Mouse (Mus musculus) forebrain, postnatal 0 days (tissue): Measurements from ENCODE around the gene H1fx. TPM values are rescaled to one million over a fixed set of nuclear protein-coding genes. Genes with fewer than 3 reads are reported as not detected.
A peak's percentile ranks its signal among the peaks of the same experiment; 100 is the strongest.

Experiments
- ATAC-seq: fragments of 200-750 bp; cut with Nextera tagmentation; 2 replicates; pipeline ENCODE4 v1.8.0; 2017; ENCODE audit warnings: mild to moderate bottlenecking, moderate library complexity
- DNase-seq: peaks from one replicate; pipeline ENCODE4 v3.0.0-alpha.2; 2015
- H3K27ac ChIP-seq: fragments of 300-500 bp; sonication (generic); 2 replicates; pipeline ENCODE4 v1.5.1; 2014; ENCODE audit warnings: low read depth, mild to moderate bottlenecking, antibody characterized with exemption, low read length, moderate library complexity, mixed read lengths
- H3K27me3 ChIP-seq: fragments of 300-500 bp; sonication (generic); 2 replicates; pipeline ENCODE4 v1.6.1; 2014; ENCODE audit warnings: mild to moderate bottlenecking, low read length, mixed read lengths; ENCODE audit not compliant: insufficient read depth
- H3K36me3 ChIP-seq: fragments of 300-500 bp; sonication (generic); 2 replicates; pipeline ENCODE4 v1.6.1; 2014; ENCODE audit warnings: mild to moderate bottlenecking, moderate library complexity; ENCODE audit not compliant: insufficient read depth
- H3K4me1 ChIP-seq: fragments of 300-500 bp; sonication (generic); 2 replicates; pipeline ENCODE4 v1.6.1; 2014; ENCODE audit warnings: antibody characterized with exemption; ENCODE audit not compliant: insufficient read depth
- H3K4me2 ChIP-seq: fragments of 300-500 bp; sonication (generic); 2 replicates; pipeline ENCODE4 v1.6.1; 2014; ENCODE audit warnings: low read depth, mild to moderate bottlenecking, moderate library complexity
- H3K4me3 ChIP-seq: fragments of 300-500 bp; sonication (generic); 2 replicates; pipeline ENCODE4 v1.5.1; 2014; ENCODE audit warnings: low read depth, low read length, mixed read lengths
- H3K9ac ChIP-seq: fragments of 300-500 bp; sonication (generic); 2 replicates; pipeline ENCODE4 v1.6.1; 2014; ENCODE audit warnings: mild to moderate bottlenecking
- H3K9me3 ChIP-seq: fragments of 300-500 bp; sonication (generic); 2 replicates; pipeline ENCODE4 v1.6.1; 2016; ENCODE audit warnings: low read length
- CTCF ChIP-seq: sonication (generic); IDR thresholded peaks from 2 replicates; pipeline ENCODE4 v1.5.1; 2016; ENCODE audit warnings: antibody characterized with exemption, control low read depth, low read depth
- WGBS: fragments of 180-500 bp; shearing (Covaris S2); extraction: QIAGEN DNeasy Blood & Tissue Kit; methylation state at CpG from one replicate; pipeline ENCODE4 v1.1.7; 2014; 5-methylcytosine and 5-hydroxymethylcytosine counted together
- polyA plus RNA-seq: library from polyadenylated mRNA; unstranded; fragments of >200 nt; fragmentation: Nextera tagmentation; extraction: Ambion mirVana; gene quantifications from 2 replicates; pipeline ENCODE4 v1.2.1, GENCODE M21; 2015
- total RNA-seq: library from RNA; depleted of rRNA; stranded (reverse); fragments of >200 nt; gene quantifications from 2 replicates; pipeline ENCODE4 v1.2.3, GENCODE M21; 2014

Gene H1fx
- total and polyA plus RNA-seq, 2 experiments from 2014 or later, result 26.7 to 66.3 TPM

DNA sequence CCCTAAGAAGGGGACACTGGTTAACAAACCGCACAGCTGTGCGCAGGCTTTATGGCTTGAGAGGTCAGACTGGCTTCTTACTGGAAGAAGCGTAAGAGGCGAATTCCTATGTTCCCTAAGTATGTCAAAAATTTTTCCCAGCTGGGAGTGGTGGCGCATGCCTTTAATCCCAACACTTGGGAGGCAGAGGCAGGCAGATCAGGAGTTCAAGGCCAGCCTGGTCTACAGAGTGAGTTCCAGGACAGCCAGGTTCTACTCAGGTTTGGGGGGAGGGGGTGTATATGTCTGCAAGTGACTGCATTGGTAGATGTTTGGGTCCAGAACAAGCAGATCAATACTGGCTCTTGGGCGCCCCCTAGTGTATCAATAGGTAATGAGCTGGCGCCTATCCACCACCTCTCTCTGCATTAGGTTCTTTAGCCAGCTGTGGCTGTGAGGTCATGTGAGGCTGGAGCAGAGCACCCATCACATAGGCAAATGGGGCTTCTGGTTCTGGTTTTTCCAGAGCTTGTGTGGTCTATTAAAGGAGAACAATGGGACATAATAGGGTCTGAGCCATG is 16.3 kb upstream of the H1fx start:
- Histone ChIP-seq H3K4me3 (no peak overlapping the region), H3K9me3 (no peaks in the 10 kb centered on the region)
- ATAC-seq, result peak; percentile 50

DNA sequence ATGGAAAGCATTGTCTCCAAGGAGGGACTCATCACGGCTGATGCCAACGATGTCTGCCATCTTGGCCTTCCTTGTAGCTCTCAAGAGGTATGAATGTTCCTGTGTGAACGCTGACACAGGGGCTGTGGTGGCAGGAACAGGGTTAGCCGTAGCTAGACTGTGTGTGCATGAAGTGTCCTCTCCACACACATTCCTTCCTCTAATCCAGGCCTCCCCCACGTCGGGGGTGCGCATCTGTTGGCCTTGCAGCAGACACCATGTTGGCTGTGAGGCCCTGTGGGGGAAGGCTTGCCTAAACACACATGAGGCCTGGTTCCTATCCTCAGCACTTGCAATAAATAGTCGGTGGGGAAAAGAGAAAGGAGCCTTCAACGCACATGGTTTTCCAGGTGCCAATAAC is 15.2 kb upstream of the H1fx start:
- Histone ChIP-seq H3K27me3 (no peaks in the 10 kb centered on the region), H3K27ac (no peak overlapping the region), H3K9me3 (no peaks in the 10 kb centered on the region), H3K36me3 (peaks cover 30% of the 10 kb centered on the region), H3K4me1 (peaks cover 14% of the 10 kb centered on the region), H3K4me3 (no peak overlapping the region), H3K9ac (no peak overlapping the region), H3K4me2 (no peak overlapping the region)
- DNase-seq (no peak), ATAC-seq (no peak)
- WGBS, result 93% methylated on average over 9 of the region's 9 CpGs
- no peak for TF ChIP-seq CTCF

More for the DNA sequence above, 16.3 kb upstream of the H1fx start:
- peaks cover 39% of the 10 kb centered on the region for H3K36me3 ChIP-seq
- WGBS, result 65% methylated on average over 7 of the region's 7 CpGs
- no peak overlapping the region for H3K4me2 ChIP-seq
- peak; percentile 85 for TF ChIP-seq CTCF
- peak; percentile 85 for DNase-seq
- peaks cover 14% of the 10 kb centered on the region for H3K4me1 ChIP-seq
- no peaks in the 10 kb centered on the region for H3K27me3 ChIP-seq
- H3K27ac ChIP-seq, result no peak overlapping the region
- H3K9ac ChIP-seq, result no peak overlapping the region

DNA sequence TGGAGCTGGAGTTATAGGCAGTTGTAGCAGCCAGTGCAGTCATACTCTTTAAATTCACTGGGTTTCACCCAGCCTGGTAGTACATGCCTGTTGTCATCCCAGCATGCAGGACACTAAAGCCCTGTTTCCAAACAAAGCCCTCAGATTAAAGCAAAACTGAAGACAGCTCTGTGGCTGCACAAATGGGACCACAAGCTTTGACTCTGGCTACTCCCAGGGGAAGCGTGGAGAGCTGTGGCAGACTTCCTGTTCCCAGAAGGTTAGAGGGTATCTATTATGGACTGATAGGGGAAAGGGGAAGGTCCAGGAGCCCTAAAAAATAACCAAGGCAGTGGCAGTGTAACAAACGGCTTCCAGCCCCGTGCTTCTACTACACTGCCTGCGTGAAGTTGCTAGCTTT is 14.1 kb upstream of the H1fx start:
- no peaks in the 10 kb centered on the region for H3K27me3 ChIP-seq
- ATAC-seq (no peak), DNase-seq (no peak)
- H3K9me3 ChIP-seq, result no peaks in the 10 kb centered on the region
- peaks cover 19% of the 10 kb centered on the region for H3K36me3 ChIP-seq
- H3K9ac ChIP-seq, result no peak overlapping the region
- H3K4me2 ChIP-seq, result no peak overlapping the region
- no peak overlapping the region for H3K27ac ChIP-seq
- no peak overlapping the region for H3K4me3 ChIP-seq
- TF ChIP-seq CTCF, result no peak
- peaks cover 14% of the 10 kb centered on the region for H3K4me1 ChIP-seq
- 86% methylated on average over 4 of the region's 4 CpGs for WGBS

DNA sequence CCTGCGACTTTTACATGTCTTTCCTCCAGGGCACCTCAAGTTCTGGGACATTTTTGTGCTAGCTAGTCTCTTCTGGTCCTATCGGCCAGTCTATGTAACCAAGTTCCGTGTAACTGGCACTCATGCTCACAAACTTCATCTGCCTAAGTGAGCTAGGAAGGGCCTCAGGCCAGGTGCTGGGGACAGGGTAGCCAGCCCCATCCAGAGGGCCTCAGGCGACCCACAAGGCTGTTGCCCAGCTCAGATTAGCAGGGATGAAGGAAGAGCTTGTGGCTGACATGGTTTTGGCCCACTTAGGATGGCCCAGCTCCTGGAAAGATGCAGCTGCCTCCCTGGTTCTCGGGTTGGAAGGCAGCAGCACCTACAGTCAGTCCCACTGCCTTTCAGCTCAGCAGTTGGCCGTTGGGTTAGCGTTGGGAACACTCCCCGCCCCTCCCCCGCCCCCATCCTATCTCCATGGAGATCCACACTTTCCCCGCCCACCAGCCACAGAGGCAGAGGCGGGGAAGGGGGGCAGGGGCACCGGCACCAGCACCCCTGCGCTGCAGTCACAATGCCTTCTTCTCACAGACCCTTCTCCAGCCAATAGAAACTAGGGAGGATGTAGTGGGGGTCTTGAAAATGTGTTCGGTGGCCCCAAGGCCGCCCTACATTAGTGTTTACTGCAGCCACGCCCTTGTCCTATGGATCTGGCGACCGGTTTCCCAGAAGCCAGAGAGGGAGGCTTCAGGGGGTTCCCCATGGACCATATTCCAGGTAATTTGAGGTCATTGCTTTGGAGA is 12.5 kb upstream of the H1fx start:
- peak; percentile 91 for ATAC-seq
- Histone ChIP-seq H3K4me3 (peak overlapping the region; percentile 29), H3K27ac (peak overlapping the region; percentile 74), H3K4me2 (peak overlapping the region; percentile 56), H3K4me1 (peaks cover 14% of the 10 kb centered on the region), H3K9ac (peak overlapping the region; percentile 51), H3K9me3 (no peaks in the 10 kb centered on the region), H3K36me3 (peaks cover 13% of the 10 kb centered on the region; the same call in 1 of the 2 replicates), H3K27me3 (no peaks in the 10 kb centered on the region)
- peak; percentile 81 for DNase-seq
- 0 out of 2 replicates have a peak, but pooled peaks have one; percentile 11 for TF ChIP-seq CTCF
- WGBS, result 4% methylated on average over 18 of the region's 18 CpGs

DNA sequence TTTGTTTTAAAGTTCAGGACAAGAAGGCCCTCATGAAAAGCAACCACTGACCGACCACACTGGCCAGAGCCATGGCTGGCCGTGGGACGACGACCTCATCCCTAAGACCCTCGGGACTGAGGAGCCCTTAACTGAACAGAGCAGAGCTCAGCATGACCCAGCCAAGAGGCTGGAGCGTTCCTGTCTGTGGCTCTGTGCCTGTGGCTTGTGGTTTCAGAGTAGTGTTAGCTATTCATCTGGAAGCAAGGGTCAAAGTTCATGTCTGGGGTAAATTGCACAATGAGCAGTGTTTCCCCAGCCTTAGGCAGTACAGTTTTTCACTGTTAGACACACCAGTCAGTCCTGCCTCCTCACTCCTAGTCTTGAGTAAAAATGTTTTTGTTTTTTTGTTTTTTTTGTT is 11.3 kb upstream of the H1fx start:
- no peak for TF ChIP-seq CTCF
- Histone ChIP-seq H3K9me3 (no peaks in the 10 kb centered on the region), H3K27ac (no peak overlapping the region), H3K4me1 (peaks cover 14% of the 10 kb centered on the region), H3K4me2 (no peak overlapping the region), H3K27me3 (no peaks in the 10 kb centered on the region), H3K9ac (no peak overlapping the region), H3K36me3 (peaks cover 7% of the 10 kb centered on the region; the same call in 1 of the 2 replicates), H3K4me3 (no peak overlapping the region)
- DNase-seq (no peak), ATAC-seq (no peak)
- WGBS, result 19% methylated on average over 6 of the region's 6 CpGs

- no peak for TF ChIP-seq CTCF
- DNase-seq, result no peak
- no peaks in the 10 kb centered on the region for H3K9me3 ChIP-seq
- ATAC-seq, result no peak
- H3K4me1 ChIP-seq, result peaks cover 14% of the 10 kb centered on the region
- no peak overlapping the region for H3K27ac ChIP-seq
- H3K9ac ChIP-seq, result no peak overlapping the region
- no peak overlapping the region for H3K4me2 ChIP-seq
- H3K27me3 ChIP-seq, result no peaks in the 10 kb centered on the region
- H3K4me3 ChIP-seq, result no peak overlapping the region
- WGBS, result 21% methylated on average over 1 of the region's 1 CpGs
- peaks cover 7% of the 10 kb centered on the region; the same call in 1 of the 2 replicates for H3K36me3 ChIP-seq
Measured at GRCm38 (mm10) chr6:87991886-87992285, 10.4 kb upstream of the H1fx start.

DNA sequence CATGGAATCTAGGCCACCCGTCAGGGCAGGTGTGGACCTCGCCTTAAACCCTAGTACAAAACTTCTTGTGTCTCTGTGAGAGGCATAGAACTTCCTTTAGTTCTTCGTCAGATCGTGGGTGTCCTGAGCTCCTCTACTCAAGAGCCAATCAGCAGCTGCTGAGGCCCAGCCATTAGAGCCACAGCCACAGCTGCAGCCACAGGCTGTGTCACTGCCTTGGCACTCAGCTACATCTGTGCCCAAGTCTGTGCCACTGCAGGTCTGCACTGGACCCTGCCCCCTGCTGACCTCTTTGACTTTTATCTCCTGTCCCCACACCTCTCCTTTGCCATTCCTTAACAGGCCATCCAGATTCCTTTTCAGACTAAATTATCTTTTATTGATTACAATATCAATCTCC is 9.8 kb upstream of the H1fx start:
- no peak for ATAC-seq
- H3K27me3 ChIP-seq, result no peaks in the 10 kb centered on the region
- H3K4me1 ChIP-seq, result peaks cover 14% of the 10 kb centered on the region
- no peak overlapping the region for H3K9ac ChIP-seq
- no peak for TF ChIP-seq CTCF
- H3K4me2 ChIP-seq, result no peak overlapping the region
- H3K9me3 ChIP-seq, result no peaks in the 10 kb centered on the region
- 72% methylated on average over 4 of the region's 4 CpGs for WGBS
- no peak for DNase-seq
- H3K36me3 ChIP-seq, result peaks cover 4% of the 10 kb centered on the region; the same call in 1 of the 2 replicates
- no peak overlapping the region for H3K27ac ChIP-seq
- H3K4me3 ChIP-seq, result no peak overlapping the region
